Mouse (Mus musculus) right cerebral cortex, adult 18-20 months (tissue): ENCODE data around the gene Slc4a5.
A peak's percentile ranks its signal among the peaks of the same experiment; 100 is the strongest.

ENCODE experiments used
- DNase-seq: peaks from one replicate; pipeline ENCODE4 v3.0.0; 2022; ENCODE audit warnings: mixed read lengths

The Slc4a5 gene

GRCm38 (mm10) chr6:83352666-83353410, 133.2 kb downstream of the Slc4a5 start:
- DNase-seq, result peak; percentile 60
